Mouse (Mus musculus): ENCODE results near the gene Mex3a. TPM values are rescaled to one million over a fixed set of nuclear protein-coding genes. Genes with fewer than 3 reads are reported as not detected.

Gene Mex3a
- polyA plus RNA-seq, 1 experiment from 2014 or later, result 12.5 TPM

DNA sequence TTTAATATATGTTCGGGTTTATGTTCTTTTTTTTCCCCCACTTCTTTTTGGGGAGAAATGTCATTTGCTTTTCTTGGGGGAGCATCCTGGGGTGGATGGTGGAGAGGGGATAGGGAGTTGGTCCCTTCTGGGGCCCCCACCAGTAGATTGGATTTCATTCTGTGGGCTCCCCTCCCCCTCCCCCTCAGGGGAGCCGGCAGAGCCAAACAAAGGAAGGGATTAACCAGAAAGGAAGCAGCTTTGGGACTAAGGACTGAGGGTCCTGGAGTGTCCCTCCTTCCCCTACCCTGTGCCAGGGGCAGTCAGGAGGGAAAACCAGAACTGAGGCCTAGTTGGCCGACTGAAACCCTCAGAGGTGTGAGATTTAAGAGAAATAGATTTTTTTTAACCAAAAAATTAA, 7.2 kb downstream of the Mex3a start:
- ATAC-seq (replicated peaks; ENCODE audit: low FRiP score, low read depth) (no peak), DNase-seq (ENCODE audit: low spot score) (no peak)
- no peak overlapping the region for H3K4me2 ChIP-seq (ENCODE audit: low read length)
- H3K9ac ChIP-seq (ENCODE audit: low read depth, low read length), result no peak overlapping the region
- no peaks in the 10 kb centered on the region for H3K9me3 ChIP-seq (replicated peaks; ENCODE audit: low read length)
- peaks cover 18% of the 10 kb centered on the region; the same call in 1 of the 2 replicates for H3K36me3 ChIP-seq (ENCODE audit: insufficient read depth, low read length)
- no peak overlapping the region for H3K27ac ChIP-seq
- H3K4me3 ChIP-seq (replicated peaks; ENCODE audit: low read depth, low read length), result no peak overlapping the region
- no peak for TF ChIP-seq CTCF (IDR thresholded peaks at IDR 0.05; ENCODE audit: low read depth)
- H3K4me1 ChIP-seq (replicated peaks; ENCODE audit: insufficient read depth, low read length), result peaks cover 33% of the 10 kb centered on the region
- 36% methylated on average over 3 of the region's 3 CpGs for WGBS
- no peaks in the 10 kb centered on the region for H3K27me3 ChIP-seq (ENCODE audit: insufficient read depth, low read length)

DNA sequence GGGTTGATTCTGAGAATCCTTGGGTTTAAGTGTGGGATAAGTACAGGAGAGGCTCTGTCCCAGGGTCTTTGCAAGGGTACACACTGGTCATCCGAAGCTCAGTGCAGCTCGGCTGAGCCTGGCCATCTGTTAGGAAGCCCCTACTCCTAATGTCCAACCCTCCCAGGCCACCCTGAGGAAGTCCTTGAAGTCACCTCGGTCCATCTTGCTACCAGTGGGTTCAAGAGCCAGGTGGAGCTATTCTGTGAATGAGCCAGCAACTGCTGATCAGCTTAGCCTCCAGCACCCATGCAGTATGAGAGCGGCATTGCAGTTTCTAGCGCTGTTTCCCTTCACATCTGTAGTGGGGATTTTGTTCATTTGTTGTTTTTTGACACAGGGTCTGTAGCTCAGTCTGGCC, 7.9 kb downstream of the Mex3a start:
- Histone ChIP-seq H3K4me1 (replicated peaks; ENCODE audit: insufficient read depth, low read length) (peaks cover 26% of the 10 kb centered on the region), H3K27me3 (ENCODE audit: insufficient read depth, low read length) (no peaks in the 10 kb centered on the region), H3K9ac (ENCODE audit: low read depth, low read length) (no peak overlapping the region), H3K9me3 (replicated peaks; ENCODE audit: low read length) (no peaks in the 10 kb centered on the region), H3K4me3 (replicated peaks; ENCODE audit: low read depth, low read length) (no peak overlapping the region), H3K4me2 (ENCODE audit: low read length) (no peak overlapping the region), H3K27ac (no peak overlapping the region), H3K36me3 (ENCODE audit: insufficient read depth, low read length) (peaks cover 18% of the 10 kb centered on the region; the same call in 1 of the 2 replicates)
- WGBS, result 63% methylated on average over 5 of the region's 5 CpGs
- DNase-seq (ENCODE audit: low spot score), result no peak
- ATAC-seq (replicated peaks; ENCODE audit: low FRiP score, low read depth), result no peak
- no peak for TF ChIP-seq CTCF (IDR thresholded peaks at IDR 0.05; ENCODE audit: low read depth)

DNA sequence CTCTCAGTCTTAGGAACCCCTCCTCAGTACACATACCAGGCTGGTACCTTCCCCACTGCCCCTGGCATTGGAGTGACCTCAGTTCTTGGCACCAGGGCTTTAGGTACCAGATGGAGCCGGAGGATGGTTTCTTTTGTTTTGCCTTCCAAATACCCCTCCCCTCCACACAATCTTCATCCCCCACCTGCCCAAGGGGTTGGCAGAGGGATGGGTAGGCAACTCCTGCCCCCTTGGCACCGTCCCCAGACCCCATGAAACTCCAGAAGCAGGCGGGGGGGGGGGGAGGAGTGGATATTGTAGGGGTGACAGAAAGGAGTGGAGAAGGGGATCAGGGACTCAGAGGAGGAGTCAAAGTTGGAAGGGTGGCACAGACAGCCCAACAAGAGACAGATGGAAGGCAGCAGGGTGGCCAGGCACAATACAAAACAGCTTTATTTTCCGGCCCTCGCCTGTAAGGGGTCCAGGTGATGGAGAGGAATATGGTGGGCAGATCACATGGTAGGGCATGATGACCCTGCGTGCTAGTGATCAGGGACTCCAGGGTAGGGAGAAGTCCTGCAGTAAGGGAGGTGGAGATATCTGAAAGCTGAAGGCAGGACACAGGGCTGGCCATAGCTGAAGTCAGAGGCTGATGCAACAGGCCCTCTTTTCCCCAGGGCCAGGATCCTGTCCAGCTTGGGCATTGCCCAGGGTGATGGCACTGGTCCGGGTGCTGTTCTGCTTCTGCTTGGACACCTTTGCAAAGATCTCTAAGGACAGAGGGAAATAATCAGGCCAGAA, 9.6 kb downstream of the Mex3a start:
- Histone ChIP-seq H3K9ac (ENCODE audit: low read depth, low read length) (no peak overlapping the region), H3K36me3 (ENCODE audit: insufficient read depth, low read length) (peaks cover 17% of the 10 kb centered on the region; the same call in 1 of the 2 replicates), H3K4me2 (ENCODE audit: low read length) (no peak overlapping the region), H3K27me3 (ENCODE audit: insufficient read depth, low read length) (no peaks in the 10 kb centered on the region), H3K9me3 (replicated peaks; ENCODE audit: low read length) (no peaks in the 10 kb centered on the region), H3K4me1 (replicated peaks; ENCODE audit: insufficient read depth, low read length) (0 out of 2 replicates have a peak, but pooled peaks cover 9% of the 10 kb centered on the region), H3K27ac (no peak overlapping the region), H3K4me3 (replicated peaks; ENCODE audit: low read depth, low read length) (no peak overlapping the region)
- WGBS, result 68% methylated on average over 7 of the region's 7 CpGs
- no peak for TF ChIP-seq CTCF (IDR thresholded peaks at IDR 0.05; ENCODE audit: low read depth)
- ATAC-seq (replicated peaks; ENCODE audit: low FRiP score, low read depth) (no peak), DNase-seq (ENCODE audit: low spot score) (no peak)

DNA sequence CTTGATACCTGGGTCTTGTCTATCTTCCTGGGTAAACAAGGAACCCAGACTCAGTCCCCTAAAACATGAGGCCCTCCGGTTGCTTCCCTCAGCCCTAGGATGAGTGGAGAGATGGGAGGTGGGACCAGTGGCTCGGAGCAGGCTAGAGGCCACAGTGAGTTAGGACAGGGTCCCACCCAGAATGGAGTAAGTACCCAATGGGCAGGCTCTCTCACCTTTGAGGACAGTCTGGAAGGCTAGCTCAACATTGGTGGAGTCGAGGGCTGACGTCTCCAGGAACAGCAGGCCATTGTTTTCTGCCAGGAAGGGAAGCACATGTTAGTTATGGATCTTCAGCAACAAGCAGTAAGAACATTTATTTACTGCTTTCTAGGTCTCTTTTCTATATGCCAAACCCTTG, 10.3 kb downstream of the Mex3a start:
- no peak overlapping the region for H3K27ac ChIP-seq
- WGBS, result 67% methylated on average over 4 of the region's 4 CpGs
- H3K4me3 ChIP-seq (replicated peaks; ENCODE audit: low read depth, low read length), result no peak overlapping the region
- H3K4me2 ChIP-seq (ENCODE audit: low read length), result no peak overlapping the region
- peaks cover 10% of the 10 kb centered on the region; the same call in 1 of the 2 replicates for H3K36me3 ChIP-seq (ENCODE audit: insufficient read depth, low read length)
- ATAC-seq (replicated peaks; ENCODE audit: low FRiP score, low read depth) (no peak), DNase-seq (ENCODE audit: low spot score) (no peak)
- H3K4me1 ChIP-seq (replicated peaks; ENCODE audit: insufficient read depth, low read length), result 0 out of 2 replicates have a peak, but pooled peaks cover 4% of the 10 kb centered on the region
- TF ChIP-seq CTCF (IDR thresholded peaks at IDR 0.05; ENCODE audit: low read depth), result no peak
- no peaks in the 10 kb centered on the region for H3K9me3 ChIP-seq (replicated peaks; ENCODE audit: low read length)
- no peaks in the 10 kb centered on the region for H3K27me3 ChIP-seq (ENCODE audit: insufficient read depth, low read length)
- H3K9ac ChIP-seq (ENCODE audit: low read depth, low read length), result no peak overlapping the region

DNA sequence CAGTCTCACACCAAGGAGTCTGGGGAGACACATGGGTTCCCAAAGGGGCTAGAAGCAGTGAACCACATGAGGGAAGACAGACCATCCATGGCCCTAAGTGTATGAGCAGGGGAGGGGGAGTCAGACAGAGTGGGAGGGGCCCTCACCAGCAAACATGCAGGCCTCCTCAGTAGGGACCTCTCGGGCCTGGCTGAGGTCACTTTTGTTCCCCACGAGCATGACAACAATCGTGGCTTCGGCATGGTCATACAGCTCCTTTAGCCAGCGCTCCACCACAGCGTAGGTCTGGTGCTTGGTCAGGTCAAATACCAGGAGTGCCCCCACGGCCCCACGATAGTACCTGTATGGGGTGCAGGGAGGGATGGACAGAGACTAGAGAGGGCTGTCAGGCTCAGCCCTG, 11.0 kb downstream of the Mex3a start:
- no peak overlapping the region for H3K27ac ChIP-seq
- no peak for TF ChIP-seq CTCF (IDR thresholded peaks at IDR 0.05; ENCODE audit: low read depth)
- no peaks in the 10 kb centered on the region for H3K9me3 ChIP-seq (replicated peaks; ENCODE audit: low read length)
- H3K4me1 ChIP-seq (replicated peaks; ENCODE audit: insufficient read depth, low read length), result 0 out of 2 replicates have a peak, but pooled peaks cover 4% of the 10 kb centered on the region
- no peak overlapping the region for H3K4me2 ChIP-seq (ENCODE audit: low read length)
- no peak overlapping the region for H3K4me3 ChIP-seq (replicated peaks; ENCODE audit: low read depth, low read length)
- H3K36me3 ChIP-seq (ENCODE audit: insufficient read depth, low read length), result 0 out of 2 replicates have a peak, but pooled peaks cover 7% of the 10 kb centered on the region
- DNase-seq (ENCODE audit: low spot score), result no peak
- 79% methylated on average over 8 of the region's 8 CpGs for WGBS
- ATAC-seq (replicated peaks; ENCODE audit: low FRiP score, low read depth), result no peak
- no peaks in the 10 kb centered on the region for H3K27me3 ChIP-seq (ENCODE audit: insufficient read depth, low read length)
- no peak overlapping the region for H3K9ac ChIP-seq (ENCODE audit: low read depth, low read length)

DNA sequence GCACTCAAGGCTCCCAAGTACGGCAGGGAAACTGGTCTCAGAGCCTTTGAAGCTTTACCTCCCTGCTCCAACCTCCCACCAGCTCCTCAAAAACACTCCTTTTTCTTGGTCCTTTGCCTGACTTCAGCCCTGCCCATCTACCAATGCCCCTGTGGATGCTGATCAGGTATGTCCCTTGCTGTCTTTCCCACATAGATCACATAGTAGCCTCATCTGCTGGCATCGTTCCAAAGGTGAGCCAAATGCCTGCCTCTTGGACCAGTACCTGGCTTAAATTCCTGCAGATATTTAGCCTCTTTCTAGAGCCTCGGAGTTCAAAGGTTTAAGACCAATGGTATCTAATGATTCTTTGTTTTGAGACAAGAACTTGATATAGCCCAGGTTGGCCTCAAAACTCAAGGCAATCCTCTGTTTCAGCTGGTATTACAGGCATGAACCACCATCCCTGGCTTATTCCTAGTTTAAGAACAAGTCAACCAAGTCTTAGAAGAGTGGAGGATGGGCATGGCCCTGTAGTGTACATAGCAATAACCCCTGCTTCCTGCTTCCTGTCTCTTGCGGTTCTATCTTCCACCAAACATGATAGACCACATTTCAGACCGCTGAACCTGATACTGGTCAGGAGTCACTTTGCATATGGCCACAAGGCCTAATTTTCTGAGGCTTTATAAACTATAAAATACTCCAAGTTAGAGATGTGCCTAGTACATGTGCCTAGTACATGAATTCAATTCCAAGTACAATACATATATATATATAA, 11.6 kb downstream of the Mex3a start:
- Histone ChIP-seq H3K27ac (no peak overlapping the region), H3K27me3 (ENCODE audit: insufficient read depth, low read length) (no peaks in the 10 kb centered on the region), H3K9me3 (replicated peaks; ENCODE audit: low read length) (no peaks in the 10 kb centered on the region), H3K4me3 (replicated peaks; ENCODE audit: low read depth, low read length) (no peak overlapping the region), H3K36me3 (ENCODE audit: insufficient read depth, low read length) (0 out of 2 replicates have a peak, but pooled peaks cover under 1% of the 10 kb centered on the region), H3K4me1 (replicated peaks; ENCODE audit: insufficient read depth, low read length) (0 out of 2 replicates have a peak, but pooled peaks cover under 1% of the 10 kb centered on the region), H3K9ac (ENCODE audit: low read depth, low read length) (no peak overlapping the region), H3K4me2 (ENCODE audit: low read length) (no peak overlapping the region)
- ATAC-seq (replicated peaks; ENCODE audit: low FRiP score, low read depth) (no peak), DNase-seq (ENCODE audit: low spot score) (no peak)
- WGBS, result 56% methylated on average over 5 of the region's 5 CpGs
- no peak for TF ChIP-seq CTCF (IDR thresholded peaks at IDR 0.05; ENCODE audit: low read depth)

All from kidney, postnatal 0 days (tissue).